Mouse (Mus musculus) retina, postnatal 1 day (tissue): ENCODE data around the gene Znfx1.

Experiments used
- DNase-seq: peaks from one replicate; pipeline ENCODE4 v3.0.0-alpha.2; 2012

The Znfx1 gene

GRCm38 (mm10) chr2:166991945-166992344, 70.9 kb downstream of the Znfx1 start:
- no peak for DNase-seq

GRCm38 (mm10) chr2:166990861-166991260, 72.0 kb downstream of the Znfx1 start:
- no peak for DNase-seq
